Mouse (Mus musculus): ENCODE data around the gene Ctnna2.

GRCm38 (mm10) chr6:77025066-77025465 lies 954.4 kb downstream of the Ctnna2 start:
- TF ChIP-seq CTCF (IDR thresholded peaks at IDR 0.05; ENCODE audit: low read depth), result no peak
- no peak for TF ChIP-seq EP300 (IDR thresholded peaks at IDR 0.05; ENCODE audit: low read depth)
